Mouse (Mus musculus): ENCODE data around the gene Pfkfb2.

DNA sequence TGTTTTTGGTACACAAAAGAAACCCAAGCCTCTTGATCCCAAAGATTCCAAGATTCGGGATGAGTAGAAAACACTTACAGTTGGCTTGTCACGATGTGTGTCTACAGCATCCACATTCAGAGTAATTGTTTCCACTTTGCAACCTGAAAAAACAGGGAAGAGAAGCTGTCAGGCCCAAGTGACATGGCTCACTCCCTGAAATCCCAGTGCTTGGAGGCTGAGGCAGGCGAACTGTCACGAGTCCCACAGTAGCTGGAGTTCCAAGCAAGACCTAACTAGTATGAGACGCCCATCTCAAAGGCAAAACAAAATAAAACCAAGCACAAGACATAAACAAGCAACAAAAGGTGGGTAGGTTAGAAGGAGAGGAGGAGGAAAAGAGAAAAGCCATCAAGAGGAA lies 30.5 kb downstream of the Pfkfb2 start:
- TF ChIP-seq EP300 (IDR thresholded peaks at IDR 0.05; ENCODE audit: low read depth) (no peak), CTCF (IDR thresholded peaks at IDR 0.05; ENCODE audit: low read depth) (no peak)

All from liver, embryonic 14.5 days (tissue).